Mouse (Mus musculus): ENCODE results near the gene Phgdh. TPM values are rescaled to one million over a fixed set of nuclear protein-coding genes. Genes with fewer than 3 reads are reported as not detected.

Gene Phgdh
- polyA plus RNA-seq, 1 experiment from 2014 or later = 329 TPM

GRCm38 (mm10) chr3:98378267-98378666 lies 38.5 kb upstream of the Phgdh start:
- H3K9me3 ChIP-seq (ENCODE audit: control insufficient read depth, low read length) = no peaks in the 10 kb centered on the region
- no peak overlapping the region for H3K4me2 ChIP-seq (ENCODE audit: low read depth, severe bottlenecking)
- H3K36me3 ChIP-seq (ENCODE audit: control insufficient read depth, insufficient read depth, low read length) = no peaks in the 10 kb centered on the region
- H3K27me3 ChIP-seq (ENCODE audit: control insufficient read depth, insufficient read depth, low read length) = no peaks in the 10 kb centered on the region
- H3K27ac ChIP-seq (replicated peaks; ENCODE audit: low read depth, low read length) = no peak overlapping the region
- no peak overlapping the region for H3K9ac ChIP-seq (ENCODE audit: low read length)
- DNase-seq (ENCODE audit: low spot score) (no peak), ATAC-seq (ENCODE audit: insufficient number of reproducible peaks, low FRiP score, low TSS enrichment, low read depth) (no peak)
- peaks cover 4% of the 10 kb centered on the region; the same call in 1 of the 2 replicates for H3K4me1 ChIP-seq (ENCODE audit: control insufficient read depth, insufficient read depth, low read length)
- WGBS = 85% methylated on average over 4 of the region's 4 CpGs
- H3K4me3 ChIP-seq (ENCODE audit: low read depth, low read length) = no peak overlapping the region

- DNase-seq (ENCODE audit: low spot score) (no peak), ATAC-seq (ENCODE audit: insufficient number of reproducible peaks, low FRiP score, low TSS enrichment, low read depth) (no peak)
- Histone ChIP-seq H3K4me1 (ENCODE audit: control insufficient read depth, insufficient read depth, low read length) (no peaks in the 10 kb centered on the region), H3K9me3 (ENCODE audit: control insufficient read depth, low read length) (no peaks in the 10 kb centered on the region), H3K4me2 (ENCODE audit: low read depth, severe bottlenecking) (no peak overlapping the region), H3K36me3 (ENCODE audit: control insufficient read depth, insufficient read depth, low read length) (no peaks in the 10 kb centered on the region), H3K4me3 (ENCODE audit: low read depth, low read length) (no peak overlapping the region), H3K27me3 (ENCODE audit: control insufficient read depth, insufficient read depth, low read length) (no peaks in the 10 kb centered on the region), H3K27ac (replicated peaks; ENCODE audit: low read depth, low read length) (no peak overlapping the region), H3K9ac (ENCODE audit: low read length) (no peak overlapping the region)
- WGBS = 90% methylated on average over 5 of the region's 5 CpGs
Measured at GRCm38 (mm10) chr3:98374980-98375379, 35.2 kb upstream of the Phgdh start.

- Histone ChIP-seq H3K4me1 (ENCODE audit: control insufficient read depth, insufficient read depth, low read length) (no peaks in the 10 kb centered on the region), H3K4me3 (ENCODE audit: low read depth, low read length) (no peak overlapping the region), H3K36me3 (ENCODE audit: control insufficient read depth, insufficient read depth, low read length) (no peaks in the 10 kb centered on the region), H3K9ac (ENCODE audit: low read length) (no peak overlapping the region), H3K4me2 (ENCODE audit: low read depth, severe bottlenecking) (no peak overlapping the region), H3K27ac (replicated peaks; ENCODE audit: low read depth, low read length) (no peak overlapping the region), H3K9me3 (ENCODE audit: control insufficient read depth, low read length) (no peaks in the 10 kb centered on the region), H3K27me3 (ENCODE audit: control insufficient read depth, insufficient read depth, low read length) (no peaks in the 10 kb centered on the region)
- no peak for DNase-seq (ENCODE audit: low spot score)
- WGBS = 84% methylated on average over 3 of the region's 3 CpGs
- ATAC-seq (ENCODE audit: insufficient number of reproducible peaks, low FRiP score, low TSS enrichment, low read depth) = no peak
Measured at GRCm38 (mm10) chr3:98374062-98374719, 34.4 kb upstream of the Phgdh start.

- H3K4me3 ChIP-seq (ENCODE audit: low read depth, low read length) = no peak overlapping the region
- no peaks in the 10 kb centered on the region for H3K27me3 ChIP-seq (ENCODE audit: control insufficient read depth, insufficient read depth, low read length)
- H3K27ac ChIP-seq (replicated peaks; ENCODE audit: low read depth, low read length) = no peak overlapping the region
- ATAC-seq (ENCODE audit: insufficient number of reproducible peaks, low FRiP score, low TSS enrichment, low read depth) = no peak
- 93% methylated on average over 2 of the region's 2 CpGs for WGBS
- H3K9me3 ChIP-seq (ENCODE audit: control insufficient read depth, low read length) = no peaks in the 10 kb centered on the region
- H3K4me2 ChIP-seq (ENCODE audit: low read depth, severe bottlenecking) = no peak overlapping the region
- H3K9ac ChIP-seq (ENCODE audit: low read length) = no peak overlapping the region
- H3K4me1 ChIP-seq (ENCODE audit: control insufficient read depth, insufficient read depth, low read length) = no peaks in the 10 kb centered on the region
- H3K36me3 ChIP-seq (ENCODE audit: control insufficient read depth, insufficient read depth, low read length) = no peaks in the 10 kb centered on the region
- no peak for DNase-seq (ENCODE audit: low spot score)
Measured at GRCm38 (mm10) chr3:98368776-98369175, 29.0 kb upstream of the Phgdh start.

GRCm38 (mm10) chr3:98368283-98368682 lies 28.5 kb upstream of the Phgdh start:
- Histone ChIP-seq H3K27ac (replicated peaks; ENCODE audit: low read depth, low read length) (no peak overlapping the region), H3K4me1 (ENCODE audit: control insufficient read depth, insufficient read depth, low read length) (no peaks in the 10 kb centered on the region), H3K27me3 (ENCODE audit: control insufficient read depth, insufficient read depth, low read length) (no peaks in the 10 kb centered on the region), H3K4me3 (ENCODE audit: low read depth, low read length) (no peak overlapping the region), H3K4me2 (ENCODE audit: low read depth, severe bottlenecking) (no peak overlapping the region), H3K9ac (ENCODE audit: low read length) (no peak overlapping the region), H3K9me3 (ENCODE audit: control insufficient read depth, low read length) (no peaks in the 10 kb centered on the region), H3K36me3 (ENCODE audit: control insufficient read depth, insufficient read depth, low read length) (no peaks in the 10 kb centered on the region)
- DNase-seq (ENCODE audit: low spot score) (no peak), ATAC-seq (ENCODE audit: insufficient number of reproducible peaks, low FRiP score, low TSS enrichment, low read depth) (no peak)
- WGBS = 67% methylated on average over 4 of the region's 4 CpGs

GRCm38 (mm10) chr3:98366823-98367222 lies 27.0 kb upstream of the Phgdh start:
- Histone ChIP-seq H3K27ac (replicated peaks; ENCODE audit: low read depth, low read length) (no peak overlapping the region), H3K4me1 (ENCODE audit: control insufficient read depth, insufficient read depth, low read length) (no peaks in the 10 kb centered on the region), H3K27me3 (ENCODE audit: control insufficient read depth, insufficient read depth, low read length) (no peaks in the 10 kb centered on the region), H3K4me3 (ENCODE audit: low read depth, low read length) (no peak overlapping the region), H3K4me2 (ENCODE audit: low read depth, severe bottlenecking) (no peak overlapping the region), H3K36me3 (ENCODE audit: control insufficient read depth, insufficient read depth, low read length) (no peaks in the 10 kb centered on the region), H3K9me3 (ENCODE audit: control insufficient read depth, low read length) (no peaks in the 10 kb centered on the region), H3K9ac (ENCODE audit: low read length) (no peak overlapping the region)
- DNase-seq (ENCODE audit: low spot score) (no peak), ATAC-seq (ENCODE audit: insufficient number of reproducible peaks, low FRiP score, low TSS enrichment, low read depth) (no peak)
- 74% methylated on average over 4 of the region's 4 CpGs for WGBS

GRCm38 (mm10) chr3:98366086-98366485 lies 26.3 kb upstream of the Phgdh start:
- Histone ChIP-seq H3K27me3 (ENCODE audit: control insufficient read depth, insufficient read depth, low read length) (no peaks in the 10 kb centered on the region), H3K9me3 (ENCODE audit: control insufficient read depth, low read length) (no peaks in the 10 kb centered on the region), H3K4me3 (ENCODE audit: low read depth, low read length) (no peak overlapping the region), H3K27ac (replicated peaks; ENCODE audit: low read depth, low read length) (no peak overlapping the region), H3K36me3 (ENCODE audit: control insufficient read depth, insufficient read depth, low read length) (no peaks in the 10 kb centered on the region), H3K9ac (ENCODE audit: low read length) (no peak overlapping the region), H3K4me1 (ENCODE audit: control insufficient read depth, insufficient read depth, low read length) (no peaks in the 10 kb centered on the region), H3K4me2 (ENCODE audit: low read depth, severe bottlenecking) (no peak overlapping the region)
- 87% methylated on average over 3 of the region's 3 CpGs for WGBS
- DNase-seq (ENCODE audit: low spot score) (no peak), ATAC-seq (ENCODE audit: insufficient number of reproducible peaks, low FRiP score, low TSS enrichment, low read depth) (no peak)

GRCm38 (mm10) chr3:98362753-98363152 lies 23.0 kb upstream of the Phgdh start:
- Histone ChIP-seq H3K9me3 (ENCODE audit: control insufficient read depth, low read length) (no peaks in the 10 kb centered on the region), H3K4me2 (ENCODE audit: low read depth, severe bottlenecking) (no peak overlapping the region), H3K27ac (replicated peaks; ENCODE audit: low read depth, low read length) (no peak overlapping the region), H3K4me3 (ENCODE audit: low read depth, low read length) (no peak overlapping the region), H3K27me3 (ENCODE audit: control insufficient read depth, insufficient read depth, low read length) (no peaks in the 10 kb centered on the region), H3K36me3 (ENCODE audit: control insufficient read depth, insufficient read depth, low read length) (no peaks in the 10 kb centered on the region), H3K9ac (ENCODE audit: low read length) (no peak overlapping the region), H3K4me1 (ENCODE audit: control insufficient read depth, insufficient read depth, low read length) (no peaks in the 10 kb centered on the region)
- no peak for ATAC-seq (ENCODE audit: insufficient number of reproducible peaks, low FRiP score, low TSS enrichment, low read depth)
- DNase-seq (ENCODE audit: low spot score) = no peak
- 29% methylated on average over 2 of the region's 2 CpGs for WGBS
